Mouse (Mus musculus): ENCODE measurements at regions not wholly inside any gene's neighbourhood (a gene's known extent, or its start where the extent isn't known, plus 50 kb on each side); places are given as distances from the start of the nearest gene placed in this dataset.
A peak's percentile ranks its signal among the peaks of the same experiment; 100 is the strongest.

DNA sequence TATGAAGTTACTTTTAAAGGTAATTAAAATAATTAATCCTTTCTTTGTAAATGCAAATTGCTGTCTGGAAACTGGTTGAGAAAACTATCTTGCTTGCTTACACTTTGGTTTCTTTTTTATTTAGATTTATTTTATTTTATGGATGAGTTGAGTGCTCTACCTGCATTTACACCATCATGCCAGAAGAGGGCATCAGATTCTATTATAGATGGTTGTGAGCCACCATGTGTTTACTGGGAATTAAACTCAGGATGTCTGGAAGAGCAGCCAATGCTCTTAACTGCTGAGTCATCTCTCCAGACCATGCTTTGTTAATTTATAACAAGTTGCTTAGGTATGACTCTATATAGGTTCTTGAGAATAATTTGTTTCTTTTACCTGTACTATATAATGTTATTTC is 390.8 kb downstream of the Gm6377 start:
- peak; percentile 27 for TF ChIP-seq CTCF (conservative IDR thresholded peaks at IDR 0.05; ENCODE audit: low read length)
- TF ChIP-seq NANOG (IDR thresholded peaks at IDR 0.05; ENCODE audit: borderline replicate concordance, low read length): no peak
